Mouse (Mus musculus): ENCODE results near the gene Gm17018. TPM values are rescaled to one million over a fixed set of nuclear protein-coding genes. Genes with fewer than 3 reads are reported as not detected.

Gene Gm17018
- total and polyA plus RNA-seq, 2 experiments from 2014 or later = 20.7 to 69.6 TPM

DNA sequence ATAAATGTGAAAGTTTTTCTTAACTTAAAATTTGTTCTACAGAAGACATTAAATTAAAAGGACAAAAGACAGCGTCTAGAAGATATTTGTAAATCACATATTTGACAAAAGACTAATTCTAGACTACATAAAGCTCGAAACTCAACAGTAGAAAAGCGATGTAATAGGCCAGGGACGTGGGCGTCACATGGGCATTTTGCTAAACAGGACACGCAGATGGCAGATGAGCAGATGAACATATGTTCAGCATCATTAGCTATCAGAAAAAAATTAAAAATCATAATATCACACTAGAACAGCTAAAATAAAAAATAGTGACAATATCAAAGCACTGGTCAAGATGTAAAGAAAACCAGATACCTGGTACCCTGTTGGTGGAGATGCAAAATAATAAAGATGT is 29.3 kb downstream of the Gm17018 start:
- no peak overlapping the region for H3K4me2 ChIP-seq (ENCODE audit: low read depth)
- 91% methylated on average over 6 of the region's 6 CpGs for WGBS
- no peak overlapping the region for H3K9ac ChIP-seq
- peaks cover 9% of the 10 kb centered on the region; the same call in 1 of the 2 replicates for H3K27me3 ChIP-seq (ENCODE audit: insufficient read depth, low read length)
- H3K4me1 ChIP-seq (ENCODE audit: insufficient read depth) = no peaks in the 10 kb centered on the region
- no peak for TF ChIP-seq CTCF (IDR thresholded peaks at IDR 0.05; ENCODE audit: low read depth)
- H3K27ac ChIP-seq (ENCODE audit: low read depth, low read length) = no peak overlapping the region
- no peak for ATAC-seq
- no peak for DNase-seq
- peaks cover 18% of the 10 kb centered on the region for H3K36me3 ChIP-seq (ENCODE audit: insufficient read depth)
- no peak overlapping the region for H3K4me3 ChIP-seq (ENCODE audit: low read depth, low read length)
- no peaks in the 10 kb centered on the region for H3K9me3 ChIP-seq (ENCODE audit: low read length)

DNA sequence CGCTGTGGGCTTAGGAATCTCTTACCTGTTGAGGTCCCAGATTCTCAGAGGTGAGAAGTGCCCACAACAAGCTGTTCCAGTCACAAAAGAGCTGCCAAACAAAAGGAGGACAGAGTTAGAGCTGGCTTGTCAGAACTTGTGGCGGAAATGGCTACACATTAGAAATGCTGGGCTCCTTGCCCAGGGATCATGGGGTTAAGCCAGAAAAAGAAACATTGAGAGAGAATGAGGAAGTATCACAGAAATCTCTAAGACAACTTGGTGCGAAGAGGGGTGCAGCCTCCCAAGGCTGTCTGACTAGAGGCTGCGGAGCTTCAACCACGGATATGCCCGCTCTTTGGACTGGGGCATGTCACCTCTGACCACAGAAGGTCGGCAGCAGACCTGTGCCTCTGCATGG is 31.3 kb downstream of the Gm17018 start:
- ATAC-seq (no peak), DNase-seq (no peak)
- H3K4me1 ChIP-seq (ENCODE audit: insufficient read depth) = no peaks in the 10 kb centered on the region
- peaks cover 13% of the 10 kb centered on the region for H3K36me3 ChIP-seq (ENCODE audit: insufficient read depth)
- H3K4me3 ChIP-seq (ENCODE audit: low read depth, low read length) = no peak overlapping the region
- no peak overlapping the region for H3K9ac ChIP-seq
- H3K27me3 ChIP-seq (ENCODE audit: insufficient read depth, low read length) = peaks cover 14% of the 10 kb centered on the region; the same call in 1 of the 2 replicates
- no peak for TF ChIP-seq CTCF (IDR thresholded peaks at IDR 0.05; ENCODE audit: low read depth)
- no peaks in the 10 kb centered on the region for H3K9me3 ChIP-seq (ENCODE audit: low read length)
- no peak overlapping the region for H3K4me2 ChIP-seq (ENCODE audit: low read depth)
- no peak overlapping the region for H3K27ac ChIP-seq (ENCODE audit: low read depth, low read length)
- WGBS = 82% methylated on average over 7 of the region's 7 CpGs

DNA sequence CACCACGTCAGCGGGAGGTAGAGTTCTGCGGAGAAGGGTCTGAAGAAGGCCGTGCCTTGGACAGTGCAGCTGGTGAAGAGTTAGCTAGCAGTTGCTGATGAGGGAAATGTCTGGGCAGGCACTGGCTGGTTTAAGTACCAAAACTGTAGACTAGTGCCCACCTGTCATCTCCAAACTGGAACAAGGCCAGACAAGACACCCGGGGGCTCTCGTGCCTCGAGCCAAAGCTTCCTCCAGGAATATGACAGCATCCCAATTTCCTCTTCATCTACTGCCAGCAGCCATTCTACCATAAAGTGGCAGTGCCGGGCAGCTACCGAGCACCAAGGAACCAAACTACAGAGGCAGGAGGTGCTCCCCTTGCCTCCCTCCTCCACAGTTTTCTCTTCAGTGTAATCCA is 32.5 kb downstream of the Gm17018 start:
- Histone ChIP-seq H3K27ac (ENCODE audit: low read depth, low read length) (no peak overlapping the region), H3K4me3 (ENCODE audit: low read depth, low read length) (no peak overlapping the region), H3K4me1 (ENCODE audit: insufficient read depth) (no peaks in the 10 kb centered on the region), H3K9ac (no peak overlapping the region), H3K4me2 (ENCODE audit: low read depth) (no peak overlapping the region), H3K36me3 (ENCODE audit: insufficient read depth) (peaks cover 10% of the 10 kb centered on the region), H3K9me3 (ENCODE audit: low read length) (no peaks in the 10 kb centered on the region), H3K27me3 (ENCODE audit: insufficient read depth, low read length) (peaks cover 22% of the 10 kb centered on the region; the same call in 1 of the 2 replicates)
- 74% methylated on average over 9 of the region's 9 CpGs for WGBS
- DNase-seq = no peak
- no peak for ATAC-seq
- no peak for TF ChIP-seq CTCF (IDR thresholded peaks at IDR 0.05; ENCODE audit: low read depth)

DNA sequence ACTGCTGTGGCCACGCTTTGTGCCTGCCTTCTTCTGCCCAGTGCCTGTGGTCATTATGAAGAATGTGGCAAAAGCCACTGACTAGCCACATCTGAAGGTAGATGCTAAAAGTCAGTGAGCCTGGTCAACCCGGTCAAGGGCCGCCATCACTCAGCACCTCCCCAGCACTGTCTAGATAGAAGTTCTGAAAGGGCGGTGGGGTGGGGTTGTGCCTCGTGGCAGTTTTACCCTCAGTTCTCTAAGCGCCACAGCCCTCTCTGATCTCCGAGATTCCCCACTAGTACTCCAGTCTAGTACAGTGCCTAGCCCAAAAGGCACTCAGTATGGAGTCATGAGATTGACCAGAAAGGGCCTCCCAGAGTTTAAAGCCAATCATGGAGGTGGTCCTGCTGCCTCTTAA is 33.7 kb downstream of the Gm17018 start:
- no peak overlapping the region for H3K9ac ChIP-seq
- H3K27me3 ChIP-seq (ENCODE audit: insufficient read depth, low read length) = peaks cover 32% of the 10 kb centered on the region; the same call in 1 of the 2 replicates
- H3K36me3 ChIP-seq (ENCODE audit: insufficient read depth) = peaks cover 4% of the 10 kb centered on the region
- no peaks in the 10 kb centered on the region for H3K9me3 ChIP-seq (ENCODE audit: low read length)
- DNase-seq (no peak), ATAC-seq (no peak)
- no peak overlapping the region for H3K4me3 ChIP-seq (ENCODE audit: low read depth, low read length)
- H3K4me2 ChIP-seq (ENCODE audit: low read depth) = no peak overlapping the region
- WGBS = 92% methylated on average over 7 of the region's 7 CpGs
- no peaks in the 10 kb centered on the region for H3K4me1 ChIP-seq (ENCODE audit: insufficient read depth)
- no peak for TF ChIP-seq CTCF (IDR thresholded peaks at IDR 0.05; ENCODE audit: low read depth)
- H3K27ac ChIP-seq (ENCODE audit: low read depth, low read length) = no peak overlapping the region

DNA sequence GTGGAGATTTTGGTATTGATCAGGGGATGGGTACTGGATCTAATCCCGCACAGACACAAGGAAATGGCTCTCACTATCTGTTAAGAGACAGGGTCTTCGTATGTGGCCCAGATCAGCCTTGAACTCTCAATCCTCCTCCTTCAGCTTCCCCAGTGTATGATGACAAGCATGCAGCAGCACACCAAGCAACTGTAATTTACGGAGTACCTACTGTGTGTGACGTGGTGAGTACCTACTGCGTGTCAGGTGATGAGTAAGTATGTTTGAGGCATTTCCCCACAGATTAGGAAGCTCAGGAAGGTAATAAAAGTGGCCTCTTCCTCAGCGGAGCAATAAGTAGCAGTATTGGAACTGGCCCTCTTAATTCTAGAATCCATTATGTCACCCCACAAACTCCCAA is 35.1 kb downstream of the Gm17018 start:
- no peak for ATAC-seq
- TF ChIP-seq CTCF (IDR thresholded peaks at IDR 0.05; ENCODE audit: low read depth) = no peak

DNA sequence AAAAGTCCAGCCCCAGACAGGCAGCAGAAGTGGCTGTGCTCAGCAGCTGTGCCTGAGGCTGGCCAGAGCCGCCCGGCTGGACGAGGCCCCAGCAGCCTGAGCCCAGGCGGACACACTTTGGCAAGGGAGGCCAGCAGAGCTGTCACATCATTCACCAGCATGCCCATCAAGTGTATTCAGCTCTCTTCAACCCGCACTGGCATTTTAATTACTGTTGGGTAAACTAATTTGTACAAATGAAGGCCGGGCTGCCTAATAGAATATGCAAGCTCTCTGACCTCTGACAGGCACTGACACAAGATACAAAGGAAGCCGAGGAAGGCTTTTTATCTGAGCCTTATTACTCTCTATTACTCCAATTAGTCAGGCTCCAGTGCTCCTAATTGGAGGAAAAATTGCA is 35.6 kb downstream of the Gm17018 start:
- H3K36me3 ChIP-seq (ENCODE audit: insufficient read depth) = peaks cover 4% of the 10 kb centered on the region
- DNase-seq (peak; percentile 32), ATAC-seq (peak; percentile 81)
- TF ChIP-seq CTCF (IDR thresholded peaks at IDR 0.05; ENCODE audit: low read depth) = no peak
- 7% methylated on average over 7 of the region's 7 CpGs for WGBS
- H3K27ac ChIP-seq (ENCODE audit: low read depth, low read length) = no peak overlapping the region
- peaks cover 42% of the 10 kb centered on the region for H3K27me3 ChIP-seq (ENCODE audit: insufficient read depth, low read length)
- no peak overlapping the region for H3K4me3 ChIP-seq (ENCODE audit: low read depth, low read length)
- no peaks in the 10 kb centered on the region for H3K9me3 ChIP-seq (ENCODE audit: low read length)
- H3K4me1 ChIP-seq (ENCODE audit: insufficient read depth) = no peaks in the 10 kb centered on the region
- H3K4me2 ChIP-seq (ENCODE audit: low read depth) = no peak overlapping the region
- no peak overlapping the region for H3K9ac ChIP-seq

More for the DNA sequence above, 35.1 kb downstream of the Gm17018 start:
- peaks cover 40% of the 10 kb centered on the region for H3K27me3 ChIP-seq (ENCODE audit: insufficient read depth, low read length)
- no peak overlapping the region for H3K9ac ChIP-seq
- H3K4me1 ChIP-seq (ENCODE audit: insufficient read depth) = no peaks in the 10 kb centered on the region
- no peak overlapping the region for H3K4me2 ChIP-seq (ENCODE audit: low read depth)
- H3K36me3 ChIP-seq (ENCODE audit: insufficient read depth) = peaks cover 4% of the 10 kb centered on the region
- H3K9me3 ChIP-seq (ENCODE audit: low read length) = no peaks in the 10 kb centered on the region
- DNase-seq = no peak
- no peak overlapping the region for H3K27ac ChIP-seq (ENCODE audit: low read depth, low read length)
- WGBS = 82% methylated on average over 6 of the region's 6 CpGs
- H3K4me3 ChIP-seq (ENCODE audit: low read depth, low read length) = no peak overlapping the region

DNA sequence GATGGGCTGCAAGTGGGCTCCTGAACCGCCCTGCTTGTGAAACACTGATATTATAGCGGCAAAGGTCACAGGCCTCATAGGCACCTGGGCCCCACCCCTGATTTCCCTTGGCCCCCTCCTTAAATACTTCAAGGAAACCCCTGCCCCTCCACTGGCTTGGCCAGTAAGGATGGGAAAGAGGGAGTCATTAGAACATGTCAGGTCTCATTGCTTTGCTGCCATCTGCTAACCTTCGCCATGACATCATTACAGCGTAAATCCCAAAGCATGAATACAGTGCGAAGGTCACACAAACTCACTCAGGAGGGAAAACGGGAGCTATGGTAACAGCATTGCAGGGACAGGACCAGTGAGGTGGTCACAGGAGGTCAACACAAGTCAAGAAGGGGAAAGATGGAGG is 36.0 kb downstream of the Gm17018 start:
- H3K4me3 ChIP-seq (ENCODE audit: low read depth, low read length) = no peak overlapping the region
- H3K36me3 ChIP-seq (ENCODE audit: insufficient read depth) = peaks cover 2% of the 10 kb centered on the region
- peaks cover 42% of the 10 kb centered on the region for H3K27me3 ChIP-seq (ENCODE audit: insufficient read depth, low read length)
- H3K9ac ChIP-seq = no peak overlapping the region
- ATAC-seq = no peak
- WGBS = 26% methylated on average over 6 of the region's 6 CpGs
- no peaks in the 10 kb centered on the region for H3K9me3 ChIP-seq (ENCODE audit: low read length)
- no peak for DNase-seq
- TF ChIP-seq CTCF (IDR thresholded peaks at IDR 0.05; ENCODE audit: low read depth) = no peak
- no peaks in the 10 kb centered on the region for H3K4me1 ChIP-seq (ENCODE audit: insufficient read depth)
- H3K4me2 ChIP-seq (ENCODE audit: low read depth) = no peak overlapping the region
- no peak overlapping the region for H3K27ac ChIP-seq (ENCODE audit: low read depth, low read length)

All from forebrain, postnatal 0 days (tissue).